Mouse (Mus musculus) left cerebral cortex, postnatal 14 days (tissue): ENCODE data around the gene Ptbp3. TPM values are rescaled to one million over a fixed set of nuclear protein-coding genes. Genes with fewer than 3 reads are reported as not detected.

ENCODE experiments used
- DNase-seq, 2 experiments: peaks; one replicate each; pipeline ENCODE4 v3.0.0; 2021 to 2022; ENCODE audit warnings: low spot score in 2 of 2, mixed read lengths in 1 of 2
- intact Hi-C: fragments of 180-260 bp; cut with DNase I; formaldehyde crosslinking; loops from one replicate; pipeline ENCODE4 v1.15.1; 2025
- total RNA-seq, 2 experiments: library from RNA; stranded (reverse); gene quantifications; 2 replicates each; pipeline ENCODE4 v1.2.3; 2021

Ptbp3 gene
- total RNA-seq, 2 experiments from 2014 or later, result 24.9 to 29.7 TPM

DNA sequence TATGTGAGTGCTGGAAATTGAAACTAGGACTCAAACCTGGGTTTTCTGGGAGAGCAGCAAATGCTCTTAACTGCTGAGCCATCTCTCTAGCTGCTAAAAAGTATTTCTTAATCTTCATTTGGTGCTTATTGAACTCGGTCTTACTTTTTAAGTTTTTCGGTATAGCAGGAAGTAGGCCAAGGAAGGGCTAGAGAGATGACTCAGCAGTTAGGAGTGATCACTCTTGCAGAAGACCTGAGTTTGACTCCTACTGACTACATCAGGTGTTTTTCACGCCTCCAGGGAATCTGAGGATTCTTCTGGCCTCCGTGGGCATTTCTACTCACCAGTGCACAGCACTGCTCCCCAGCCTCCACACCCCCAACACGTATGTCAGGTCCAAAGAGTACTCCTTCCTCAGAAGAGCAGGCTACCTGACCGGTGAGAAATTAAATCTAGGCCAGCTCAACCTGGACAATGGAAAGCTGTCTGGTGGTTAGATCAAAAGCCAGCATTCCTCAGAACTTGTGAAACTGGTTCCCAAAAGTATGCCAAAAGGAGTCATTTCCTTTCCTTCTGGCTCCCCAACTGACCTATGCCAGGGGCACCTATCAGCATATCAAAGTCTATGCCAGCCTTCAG is 98.8 kb downstream of the Ptbp3 start:
- intact Hi-C loops, result no loop called here
- DNase-seq, result no peak

- no peak for DNase-seq
- intact Hi-C loops, result no loop called here
Measured at GRCm38 (mm10) chr4:59447296-59447695, 101.9 kb downstream of the Ptbp3 start.

DNA sequence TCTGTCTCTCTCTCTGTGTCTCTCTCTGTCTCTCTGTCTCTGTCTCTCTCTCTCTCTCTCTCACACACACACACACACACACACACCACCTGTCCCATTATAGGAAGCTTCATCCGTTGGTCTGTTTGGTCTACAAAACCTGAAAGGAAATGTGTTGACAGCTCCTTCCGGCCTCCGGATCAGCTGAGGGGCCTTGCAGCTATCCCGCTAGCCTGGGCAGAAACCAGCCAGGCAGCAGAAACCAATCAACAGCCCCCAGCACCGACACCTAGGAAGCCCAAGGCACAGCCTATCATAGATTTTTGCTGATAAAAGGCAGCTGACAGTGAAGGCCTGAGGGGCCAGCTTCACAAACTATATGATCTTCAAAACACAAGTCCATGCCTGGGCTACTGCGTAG is 103.6 kb downstream of the Ptbp3 start:
- intact Hi-C loops, result no loop called here
- DNase-seq, result no peak

DNA sequence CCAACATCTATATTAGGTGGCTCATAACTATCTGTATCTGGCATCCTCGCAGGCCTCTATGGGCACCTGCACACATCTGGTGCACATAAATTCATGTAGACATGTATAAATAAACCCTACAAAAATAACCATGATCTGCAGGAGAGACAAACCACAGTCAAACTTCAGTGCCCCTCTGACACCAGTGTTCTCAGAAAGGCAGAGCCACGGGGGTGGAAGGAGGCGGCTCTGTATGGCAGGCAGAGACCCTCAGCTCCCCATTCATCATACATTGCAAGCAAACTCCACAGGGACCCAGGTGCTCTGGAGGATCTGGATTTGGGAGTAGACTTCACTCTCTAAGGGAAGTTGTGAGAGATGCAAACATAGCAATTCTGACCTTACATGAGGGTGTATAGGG is 104.2 kb downstream of the Ptbp3 start:
- intact Hi-C loops, result no loop called here
- no peak for DNase-seq

DNA sequence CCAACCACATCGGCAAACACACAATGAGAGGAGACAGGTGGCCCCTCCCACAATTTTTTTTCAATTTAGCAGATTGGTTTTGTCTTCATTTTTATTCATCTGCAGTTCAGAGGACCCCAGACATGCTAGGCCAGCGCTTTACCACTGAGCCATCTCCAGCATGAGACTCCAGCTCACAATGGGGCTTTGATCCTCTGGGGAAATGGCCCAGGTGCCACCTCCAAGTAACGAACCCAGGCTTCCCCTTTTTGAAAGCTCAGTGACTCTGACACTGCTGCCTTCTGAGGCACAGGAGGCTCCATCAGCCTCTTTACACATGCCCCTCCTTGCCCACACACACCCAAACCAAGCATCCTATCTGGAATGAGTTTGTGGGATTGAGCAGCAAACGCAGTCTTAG is 105.1 kb downstream of the Ptbp3 start:
- intact Hi-C loops, result no loop called here

GRCm38 (mm10) chr4:59441265-59441664 is 107.9 kb downstream of the Ptbp3 start:
- no peak for DNase-seq
- intact Hi-C loops, result no loop called here

More for the DNA sequence above, 105.1 kb downstream of the Ptbp3 start:
- DNase-seq, result no peak

- no peak for DNase-seq
- intact Hi-C loops, result no loop called here
Measured at GRCm38 (mm10) chr4:59439960-59440359, 109.2 kb downstream of the Ptbp3 start.

DNA sequence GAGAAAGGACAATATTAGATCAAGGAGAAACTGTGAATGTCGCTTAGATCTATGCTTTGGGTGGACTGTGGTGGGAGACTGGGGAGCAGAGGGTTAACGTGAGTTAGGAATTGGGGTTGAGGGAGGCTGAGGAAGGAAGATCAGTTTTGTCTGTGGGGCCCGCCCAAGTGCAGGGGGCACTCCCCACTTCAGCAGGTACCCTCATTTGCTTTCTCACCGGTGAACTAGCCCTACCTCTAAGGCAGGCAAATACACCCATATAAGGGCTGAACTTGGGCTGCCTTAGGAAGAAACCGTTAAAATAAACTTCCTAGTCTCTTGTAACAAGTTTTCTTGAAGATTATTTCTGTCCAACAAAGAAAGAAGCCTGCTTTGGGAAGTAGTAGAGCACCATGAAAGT is 110.1 kb downstream of the Ptbp3 start:
- DNase-seq, result no peak
- intact Hi-C loops, result no loop called here

DNA sequence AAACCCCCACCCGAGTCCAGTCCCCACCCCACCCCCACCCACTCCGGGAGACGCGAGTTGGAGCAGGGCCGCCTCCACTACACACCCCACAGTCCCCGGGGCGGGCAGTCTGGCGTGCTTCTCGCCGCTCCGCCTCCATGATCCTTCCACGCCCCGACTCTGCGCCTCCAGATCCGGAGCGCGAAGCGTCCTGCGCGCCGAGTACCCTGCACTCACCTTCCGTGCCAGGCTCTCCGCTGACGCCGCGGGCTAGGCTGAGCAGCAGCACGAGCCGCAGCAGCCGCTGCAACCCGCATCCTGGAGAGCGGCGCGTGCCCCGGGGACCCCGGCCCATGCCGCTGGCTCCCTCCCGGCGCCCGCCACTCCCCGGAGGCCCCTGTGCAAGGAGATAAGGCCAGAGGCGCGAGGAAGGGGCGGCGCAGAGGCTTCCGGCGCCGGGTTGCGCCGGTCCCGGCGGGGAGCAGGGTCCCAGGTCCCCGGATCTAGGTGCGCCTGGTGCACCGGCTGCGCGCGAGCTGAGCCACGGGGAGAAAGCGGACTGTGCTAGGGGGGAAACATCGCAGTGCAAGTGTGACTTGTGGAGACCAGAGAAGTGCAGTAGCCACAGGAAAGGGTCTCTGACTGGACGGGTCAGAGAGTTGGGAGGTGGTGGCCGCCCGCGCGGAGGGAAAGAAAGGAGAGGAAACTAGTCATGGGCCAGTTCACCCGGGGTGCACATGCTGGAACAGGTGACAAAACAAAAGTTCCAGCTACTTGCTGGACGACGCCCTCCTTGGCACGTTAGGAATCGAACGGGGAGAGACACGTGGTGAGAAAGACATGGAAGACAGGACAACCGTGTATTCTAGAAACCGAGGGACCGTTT is 110.9 kb downstream of the Ptbp3 start, which contains the start of gene Susd1:
Gene Susd1, minus strand, starts transcription at position 644 of the 865 bp plus-strand sequence.
- DNase-seq, result peak; percentile 31 to 53
- intact Hi-C loops, result no loop called here

DNA sequence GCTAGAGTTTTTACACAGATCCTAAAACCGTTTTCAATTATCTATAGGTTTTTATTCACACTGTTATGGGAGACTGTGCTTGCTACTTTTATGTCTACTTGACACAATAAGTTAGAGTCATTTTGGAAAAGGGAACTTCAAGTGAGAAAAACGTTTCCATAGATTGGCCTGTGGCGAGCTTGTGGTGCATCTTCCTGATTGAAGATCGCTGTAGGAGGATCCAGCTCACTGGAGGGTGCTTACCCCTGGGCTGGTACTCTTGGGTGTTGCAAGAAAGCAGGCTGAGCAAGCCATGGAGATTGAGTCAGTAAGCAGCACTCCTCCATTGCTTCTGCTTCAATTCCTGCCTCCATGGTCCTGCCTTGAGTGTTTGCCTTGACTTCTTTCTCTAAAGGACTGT is 113.2 kb downstream of the Ptbp3 start:
- intact Hi-C loops, result no loop called here

DNA sequence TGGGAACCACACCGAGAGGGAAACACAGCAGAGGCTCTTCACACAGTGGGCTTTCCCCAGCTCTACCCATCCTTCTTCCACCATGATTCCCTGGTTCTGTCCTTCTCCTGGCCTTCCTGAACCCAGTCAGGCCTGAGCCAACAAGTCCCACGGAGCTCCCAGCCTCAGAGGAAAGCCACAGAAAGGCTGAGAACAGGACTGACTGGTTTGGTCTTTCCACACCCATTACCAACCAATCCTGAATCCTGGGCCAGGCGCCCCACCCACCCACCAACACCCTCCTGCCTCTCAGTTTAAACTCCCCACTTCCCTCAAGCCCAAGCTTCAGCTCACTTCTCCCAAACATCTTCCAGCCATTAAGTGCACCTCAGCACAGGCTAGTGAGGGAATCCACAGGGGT is 115.1 kb downstream of the Ptbp3 start:
- DNase-seq, result no peak
- intact Hi-C loops, result no loop called here

More for the DNA sequence above, 113.2 kb downstream of the Ptbp3 start:
- DNase-seq, result no peak

GRCm38 (mm10) chr4:59429128-59429527 is 120.0 kb downstream of the Ptbp3 start:
- intact Hi-C loops, result no loop called here
- no peak for DNase-seq

GRCm38 (mm10) chr4:59426429-59426828 is 122.7 kb downstream of the Ptbp3 start:
- DNase-seq, result no peak
- intact Hi-C loops, result no loop called here

DNA sequence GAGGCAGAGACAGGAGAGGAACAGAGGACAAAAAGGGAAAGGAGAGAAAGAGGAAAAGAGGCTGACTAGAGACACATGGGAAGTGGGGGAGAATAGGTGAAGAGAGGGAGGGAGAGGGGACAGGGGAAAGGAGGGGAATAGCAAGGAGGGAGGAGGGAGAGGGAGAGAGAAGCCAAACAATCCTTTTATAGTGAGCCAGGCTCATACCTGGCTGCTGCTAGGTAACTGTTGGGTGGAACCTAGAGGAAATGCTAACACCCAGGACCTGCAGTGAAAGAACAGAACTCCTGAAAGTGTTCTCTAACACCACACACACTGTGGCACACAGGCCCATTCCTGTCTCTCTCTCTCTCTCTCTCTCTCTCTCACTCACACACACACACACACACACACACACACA is 126.4 kb downstream of the Ptbp3 start:
- no peak for DNase-seq
- intact Hi-C loops, result no loop called here

DNA sequence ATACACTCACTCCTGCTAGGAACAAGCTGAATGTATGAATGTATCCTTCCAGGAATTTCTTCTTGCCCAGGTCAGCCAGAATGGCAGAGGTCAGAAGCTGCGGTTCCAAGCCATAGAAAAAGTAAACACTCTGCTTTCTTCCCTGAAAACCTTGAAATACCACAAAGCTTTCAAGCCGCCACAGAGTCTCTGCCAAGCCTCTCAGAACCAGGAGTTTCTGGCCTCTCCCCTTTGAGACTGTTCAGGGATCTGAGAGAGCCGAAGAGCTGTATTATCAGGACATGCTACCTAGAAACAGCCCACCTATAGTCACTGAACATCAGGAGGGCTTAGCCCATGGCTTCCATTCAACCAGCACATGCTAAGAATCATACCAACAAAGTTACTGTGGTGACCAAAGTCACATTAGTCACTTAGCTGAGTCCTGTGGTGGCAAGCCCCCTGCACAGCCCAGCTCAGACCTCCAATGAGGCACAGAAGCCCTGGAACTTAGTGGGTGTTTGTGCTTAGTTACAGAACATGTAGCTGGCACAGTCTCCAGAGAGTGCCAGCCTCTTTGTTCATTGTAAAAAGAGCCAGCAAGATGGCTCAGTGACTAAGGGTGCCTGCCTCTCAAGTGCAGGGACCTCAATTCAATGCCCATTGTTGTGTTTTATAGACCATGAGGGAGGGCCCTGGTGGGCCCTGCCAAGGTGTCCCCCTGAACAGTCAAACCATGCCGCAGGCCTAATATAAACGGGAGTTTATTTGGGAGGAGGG is 127.0 kb downstream of the Ptbp3 start:
- no peak for DNase-seq
- intact Hi-C loops, result no loop called here

Other genes starting within 250 kb of the Ptbp3 start
- 1 to 10 TPM; 8.2 to 9.3 TPM for gene Susd1, start 110.7 kb downstream of the Ptbp3 start, total RNA-seq
- gene Hsdl2, start 32.2 kb upstream of the Ptbp3 start, total RNA-seq, result 10 to 100 TPM; 22.8 to 24.6 TPM
- gene E130308A19Rik, start 76.8 kb upstream of the Ptbp3 start, total RNA-seq, result 1 to 10 TPM; 9.6 to 9.9 TPM